Mouse (Mus musculus): Measurements from ENCODE around the gene Gm5485. TPM values are rescaled to one million over a fixed set of nuclear protein-coding genes. Genes with fewer than 3 reads are reported as not detected.

The Gm5485 gene
- total and polyA plus RNA-seq, 3 experiments, result not detected

DNA sequence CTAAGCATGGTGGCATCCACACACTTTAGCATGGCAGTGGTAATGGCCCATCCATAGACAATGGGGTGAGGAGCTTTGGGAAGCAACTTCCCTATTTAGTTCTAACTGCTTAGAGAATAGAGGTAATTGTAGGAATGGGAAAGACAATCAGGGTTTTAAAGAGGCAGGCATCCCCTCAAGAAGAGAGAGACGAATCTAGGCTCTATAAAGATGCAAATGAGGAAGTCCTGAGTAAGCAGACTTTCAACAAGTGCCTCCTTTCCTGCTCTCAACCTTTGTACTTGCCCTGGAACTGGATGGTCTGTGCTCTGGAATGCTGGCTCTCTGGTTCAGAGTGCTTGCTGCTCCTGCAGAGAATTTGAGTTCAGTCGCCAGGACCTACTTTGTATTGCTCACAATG, 10.3 kb upstream of the Gm5485 start:
- TF ChIP-seq RAD21 (IDR thresholded peaks at IDR 0.05; ENCODE audit: low read depth, low read length) (no peak), MEF2A (IDR thresholded peaks at IDR 0.05; ENCODE audit: borderline replicate concordance, low read depth, low read length) (no peak), ZKSCAN1 (IDR thresholded peaks at IDR 0.05; ENCODE audit: borderline replicate concordance, low read depth, low read length) (no peak), JUN (IDR thresholded peaks at IDR 0.05; ENCODE audit: insufficient read depth, low read depth, low read length) (no peak), MAX (IDR thresholded peaks at IDR 0.05; ENCODE audit: low read length) (no peak), POLR2A (IDR thresholded peaks at IDR 0.05; ENCODE audit: low read depth, low read length) (no peak), MYC (IDR thresholded peaks at IDR 0.05; ENCODE audit: low read depth, low read length) (no peak), MAFK (IDR thresholded peaks at IDR 0.05; ENCODE audit: insufficient replicate concordance, low read length) (no peak), EP300 (IDR thresholded peaks at IDR 0.05; ENCODE audit: low read length) (no peak), SMC3 (IDR thresholded peaks at IDR 0.05; ENCODE audit: low read depth, low read length) (no peak), NRF1 (IDR thresholded peaks at IDR 0.05; ENCODE audit: low read depth, low read length) (no peak)
- Histone ChIP-seq H3K36me3 (replicated peaks in 1 of 2; ENCODE audit: control insufficient read depth in 1 of 2, insufficient read depth in 1 of 2, low read length in 1 of 2) (no peaks in the 10 kb centered on the region), H3K27me3 (replicated peaks) (no peaks in the 10 kb centered on the region), H3K9me3 (replicated peaks; ENCODE audit: low read length) (peaks cover 60% of the 10 kb centered on the region), H3K79me2 (replicated peaks; ENCODE audit: control insufficient read depth, extremely low read depth, insufficient read depth, poor library complexity, severe bottlenecking) (no peaks in the 10 kb centered on the region), H3K4me2 (ENCODE audit: insufficient read depth, low read depth, poor library complexity, severe bottlenecking) (no peak overlapping the region), H3K9ac (ENCODE audit: insufficient read depth, low read depth) (no peak overlapping the region), H3K4me3 (replicated peaks in 1 of 3; ENCODE audit: low read depth in 2 of 3, low read length in 2 of 3, poor library complexity in 1 of 3) (no peak overlapping the region), H3K4me1 (ENCODE audit: control insufficient read depth in 1 of 2, insufficient read depth in 2 of 2) (no peaks in the 10 kb centered on the region), H3K27ac (ENCODE audit: insufficient read depth, low read depth) (no peak overlapping the region)
- in situ Hi-C loops (cut with MboI; ENCODE audit: low pct_ligation_motif_present, low pct_unique_long_range_greater_than_20kb, low sequenced_read_pairs) (no loop called here), dilution Hi-C loops (cut with MboI; ENCODE audit: extremely low pct_ligation_motif_present, extremely low pct_unique_long_range_greater_than_20kb, low sequenced_read_pairs) (no loop called here)
- no peak for DNase-seq (ENCODE audit: extremely low read depth)

DNA sequence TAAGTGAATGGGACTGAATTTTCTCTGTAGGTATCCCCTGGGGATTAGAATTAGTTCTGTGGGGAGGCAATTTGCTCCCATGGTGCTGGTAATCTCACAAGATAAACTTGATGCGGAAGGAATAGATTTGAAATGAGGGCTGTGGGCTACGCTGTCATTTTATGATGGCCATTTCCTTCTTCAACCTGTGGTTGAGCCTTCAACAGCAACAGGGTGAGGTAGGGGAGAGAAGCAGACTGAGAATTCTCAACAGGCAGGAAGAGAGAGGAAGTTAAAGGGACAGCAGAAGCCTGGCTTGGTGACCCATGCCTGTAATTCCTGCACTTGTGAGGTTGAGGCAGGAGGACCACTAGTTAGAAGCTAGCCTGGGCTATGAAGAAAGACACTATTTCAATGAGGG, 6.8 kb upstream of the Gm5485 start:
- Histone ChIP-seq H3K27me3 (replicated peaks) (no peaks in the 10 kb centered on the region), H3K9ac (ENCODE audit: insufficient read depth, low read depth) (no peak overlapping the region), H3K4me1 (ENCODE audit: control insufficient read depth in 1 of 2, insufficient read depth in 2 of 2) (no peaks in the 10 kb centered on the region), H3K27ac (ENCODE audit: insufficient read depth, low read depth) (no peak overlapping the region), H3K4me2 (ENCODE audit: insufficient read depth, low read depth, poor library complexity, severe bottlenecking) (no peak overlapping the region), H3K79me2 (replicated peaks; ENCODE audit: control insufficient read depth, extremely low read depth, insufficient read depth, poor library complexity, severe bottlenecking) (no peaks in the 10 kb centered on the region), H3K9me3 (replicated peaks; ENCODE audit: low read length) (peaks cover 73% of the 10 kb centered on the region), H3K4me3 (replicated peaks in 1 of 3; ENCODE audit: low read depth in 2 of 3, low read length in 2 of 3, poor library complexity in 1 of 3) (no peak overlapping the region), H3K36me3 (replicated peaks in 1 of 2; ENCODE audit: control insufficient read depth in 1 of 2, insufficient read depth in 1 of 2, low read length in 1 of 2) (no peaks in the 10 kb centered on the region)
- dilution Hi-C loops (cut with MboI; ENCODE audit: extremely low pct_ligation_motif_present, extremely low pct_unique_long_range_greater_than_20kb, low sequenced_read_pairs) (no loop called here), in situ Hi-C loops (cut with MboI; ENCODE audit: low pct_ligation_motif_present, low pct_unique_long_range_greater_than_20kb, low sequenced_read_pairs) (no loop called here)
- no peak for DNase-seq (ENCODE audit: extremely low read depth)
- no peak for TF ChIP-seq ZNF384 (IDR thresholded peaks at IDR 0.05; ENCODE audit: low read depth, low read length)
- no peak for TF ChIP-seq MXI1 (IDR thresholded peaks at IDR 0.05; ENCODE audit: low read depth, low read length)
- no peak for TF ChIP-seq USF1 (IDR thresholded peaks at IDR 0.05; ENCODE audit: low read depth, low read length)
- no peak for TF ChIP-seq SMC3 (IDR thresholded peaks at IDR 0.05; ENCODE audit: low read depth, low read length)
- TF ChIP-seq ZC3H11A (IDR thresholded peaks at IDR 0.05; ENCODE audit: low read depth, low read length), result no peak
- no peak for TF ChIP-seq POLR2AphosphoS2 (IDR thresholded peaks at IDR 0.05; ENCODE audit: low read depth, low read length)
- TF ChIP-seq SIN3A (IDR thresholded peaks at IDR 0.05; ENCODE audit: low read length), result no peak
- TF ChIP-seq NRF1 (IDR thresholded peaks at IDR 0.05; ENCODE audit: low read depth, low read length), result no peak
- TF ChIP-seq CHD1 (IDR thresholded peaks at IDR 0.05; ENCODE audit: low read depth, low read length), result no peak
- TF ChIP-seq USF2 (conservative IDR thresholded peaks at IDR 0.05; ENCODE audit: low read depth, low read length), result no peak
- TF ChIP-seq IRF4 (IDR thresholded peaks at IDR 0.05; ENCODE audit: low read depth, low read length), result no peak
- no peak for TF ChIP-seq JUND (conservative IDR thresholded peaks at IDR 0.05; ENCODE audit: low read depth, low read length)
